Mouse (Mus musculus) forebrain, embryonic 13.5 days (tissue): ENCODE data around the gene 4933415A04Rik. TPM values are rescaled to one million over a fixed set of nuclear protein-coding genes. Genes with fewer than 3 reads are reported as not detected.
A peak's percentile ranks its signal among the peaks of the same experiment; 100 is the strongest.

Experiments used
- ATAC-seq: fragments of 200-750 bp; cut with Nextera tagmentation; 2 replicates; pipeline ENCODE4 v1.8.0; 2017
- H3K27ac ChIP-seq: fragments of 300-500 bp; sonication (generic); 2 replicates; pipeline ENCODE4 v1.5.1; 2015; ENCODE audit warnings: inconsistent platforms, mild to moderate bottlenecking, moderate library complexity
- H3K27me3 ChIP-seq: fragments of 300-500 bp; sonication (generic); 2 replicates; pipeline ENCODE4 v1.6.1; 2015; ENCODE audit warnings: mild to moderate bottlenecking, inconsistent platforms
- H3K36me3 ChIP-seq: fragments of 300-500 bp; sonication (generic); 2 replicates; pipeline ENCODE4 v1.6.1; 2015; ENCODE audit warnings: mild to moderate bottlenecking, inconsistent platforms; ENCODE audit not compliant: poor library complexity, severe bottlenecking
- H3K4me1 ChIP-seq: fragments of 300-500 bp; sonication (generic); 2 replicates; pipeline ENCODE4 v1.6.1; 2015; ENCODE audit warnings: inconsistent platforms
- H3K4me2 ChIP-seq: fragments of 300-500 bp; sonication (generic); 2 replicates; pipeline ENCODE4 v1.6.1; 2015; ENCODE audit warnings: inconsistent platforms, mild to moderate bottlenecking, moderate library complexity
- H3K4me3 ChIP-seq: fragments of 300-500 bp; sonication (generic); 2 replicates; pipeline ENCODE4 v1.5.1; 2015; ENCODE audit warnings: mild to moderate bottlenecking, inconsistent platforms
- H3K9ac ChIP-seq: fragments of 300-500 bp; sonication (generic); 2 replicates; pipeline ENCODE4 v1.6.1; 2015; ENCODE audit warnings: mild to moderate bottlenecking, inconsistent platforms
- H3K9me3 ChIP-seq: fragments of 300-500 bp; sonication (generic); replicated peaks from 2 replicates; pipeline ENCODE4 v1.6.1; 2016; ENCODE audit warnings: inconsistent platforms
- WGBS: fragments of 180-500 bp; shearing (Covaris S2); methylation state at CpG from one replicate; pipeline ENCODE4 v1.1.7; 2015; 5-methylcytosine and 5-hydroxymethylcytosine counted together
- polyA plus RNA-seq: library from polyadenylated mRNA; unstranded; fragments of >200 nt; fragmentation: Nextera tagmentation; extraction: Ambion mirVana; gene quantifications from 2 replicates; pipeline ENCODE4 v1.2.1, GENCODE M21; 2015

Gene 4933415A04Rik
- polyA plus RNA-seq, 1 experiment from 2014 or later: 4.8 TPM

GRCm38 (mm10) chr11:43617924-43618323 lies 31.1 kb downstream of the 4933415A04Rik start:
- no peaks in the 10 kb centered on the region; the same call in 1 of the 2 replicates for H3K9me3 ChIP-seq
- H3K4me3 ChIP-seq: no peak overlapping the region
- no peaks in the 10 kb centered on the region for H3K27me3 ChIP-seq
- peaks cover 7% of the 10 kb centered on the region for H3K4me1 ChIP-seq
- WGBS: 45% methylated on average over 5 of the region's 5 CpGs
- no peak overlapping the region for H3K9ac ChIP-seq
- 0 out of 2 replicates have a peak, but pooled peaks have one; percentile 22 for ATAC-seq
- H3K4me2 ChIP-seq: no peak overlapping the region
- H3K36me3 ChIP-seq: no peaks in the 10 kb centered on the region
- no peak overlapping the region; the same call in 1 of the 2 replicates for H3K27ac ChIP-seq

GRCm38 (mm10) chr11:43618403-43618802 lies 31.6 kb downstream of the 4933415A04Rik start:
- H3K4me2 ChIP-seq: no peak overlapping the region
- no peak overlapping the region for H3K4me3 ChIP-seq
- peaks cover 6% of the 10 kb centered on the region for H3K4me1 ChIP-seq
- H3K27me3 ChIP-seq: no peaks in the 10 kb centered on the region
- 55% methylated on average over 7 of the region's 7 CpGs for WGBS
- ATAC-seq: peak; percentile 71
- H3K36me3 ChIP-seq: no peaks in the 10 kb centered on the region
- no peak overlapping the region; the same call in 1 of the 2 replicates for H3K27ac ChIP-seq
- H3K9me3 ChIP-seq: no peaks in the 10 kb centered on the region; the same call in 1 of the 2 replicates
- no peak overlapping the region for H3K9ac ChIP-seq

- no peak overlapping the region for H3K4me3 ChIP-seq
- H3K27me3 ChIP-seq: no peaks in the 10 kb centered on the region
- WGBS: 88% methylated on average over 5 of the region's 5 CpGs
- no peak overlapping the region for H3K9ac ChIP-seq
- ATAC-seq: no peak
- no peaks in the 10 kb centered on the region for H3K36me3 ChIP-seq
- no peaks in the 10 kb centered on the region for H3K9me3 ChIP-seq
- H3K4me2 ChIP-seq: no peak overlapping the region
- H3K4me1 ChIP-seq: peaks cover 15% of the 10 kb centered on the region
- H3K27ac ChIP-seq: no peak overlapping the region
Measured at GRCm38 (mm10) chr11:43621769-43622168, 34.9 kb downstream of the 4933415A04Rik start.

GRCm38 (mm10) chr11:43624341-43624740 lies 37.5 kb downstream of the 4933415A04Rik start:
- Histone ChIP-seq H3K27me3 (no peaks in the 10 kb centered on the region), H3K4me3 (no peak overlapping the region), H3K4me2 (no peak overlapping the region), H3K27ac (no peak overlapping the region), H3K9me3 (no peaks in the 10 kb centered on the region), H3K36me3 (no peaks in the 10 kb centered on the region), H3K9ac (no peak overlapping the region), H3K4me1 (peaks cover 16% of the 10 kb centered on the region)
- ATAC-seq: no peak
- WGBS: 100% methylated on average over 1 of the region's 1 CpGs

- H3K27ac ChIP-seq: peak overlapping the region; percentile 19; the same call in 1 of the 2 replicates
- peaks cover 16% of the 10 kb centered on the region for H3K4me1 ChIP-seq
- 6% methylated on average over 12 of the region's 12 CpGs for WGBS
- H3K9me3 ChIP-seq: no peaks in the 10 kb centered on the region
- peak overlapping the region; percentile 51 for H3K4me2 ChIP-seq
- peak; percentile 68 for ATAC-seq
- no peaks in the 10 kb centered on the region for H3K36me3 ChIP-seq
- no peaks in the 10 kb centered on the region for H3K27me3 ChIP-seq
- H3K4me3 ChIP-seq: 0 out of 2 replicates have a peak overlapping the region, but pooled peaks have one; percentile 3
- H3K9ac ChIP-seq: peak overlapping the region; percentile 52
Measured at GRCm38 (mm10) chr11:43626300-43626926, 39.6 kb downstream of the 4933415A04Rik start.

- Histone ChIP-seq H3K9ac (peak overlapping the region; percentile 52; the same call in 1 of the 2 replicates), H3K4me3 (0 out of 2 replicates have a peak overlapping the region, but pooled peaks have one; percentile 3), H3K4me1 (peaks cover 16% of the 10 kb centered on the region), H3K4me2 (peak overlapping the region; percentile 51), H3K9me3 (no peaks in the 10 kb centered on the region), H3K27ac (peak overlapping the region; percentile 19; the same call in 1 of the 2 replicates), H3K27me3 (no peaks in the 10 kb centered on the region), H3K36me3 (no peaks in the 10 kb centered on the region)
- 31% methylated on average over 18 of the region's 18 CpGs for WGBS
- ATAC-seq: peak; percentile 23; the same call in 1 of the 2 replicates
Measured at GRCm38 (mm10) chr11:43626927-43627645, 40.2 kb downstream of the 4933415A04Rik start.

GRCm38 (mm10) chr11:43631645-43632044 lies 44.8 kb downstream of the 4933415A04Rik start:
- H3K27me3 ChIP-seq: 0 out of 2 replicates have a peak, but pooled peaks cover 3% of the 10 kb centered on the region
- H3K27ac ChIP-seq: no peak overlapping the region
- ATAC-seq: no peak
- no peaks in the 10 kb centered on the region for H3K9me3 ChIP-seq
- no peak overlapping the region for H3K4me2 ChIP-seq
- H3K36me3 ChIP-seq: no peaks in the 10 kb centered on the region
- H3K9ac ChIP-seq: no peak overlapping the region
- 90% methylated on average over 9 of the region's 9 CpGs for WGBS
- H3K4me3 ChIP-seq: no peak overlapping the region
- H3K4me1 ChIP-seq: peaks cover 18% of the 10 kb centered on the region

GRCm38 (mm10) chr11:43632566-43632965 lies 45.7 kb downstream of the 4933415A04Rik start:
- H3K27ac ChIP-seq: no peak overlapping the region
- no peaks in the 10 kb centered on the region for H3K36me3 ChIP-seq
- WGBS: 64% methylated on average over 4 of the region's 4 CpGs

GRCm38 (mm10) chr11:43633165-43633564 lies 46.3 kb downstream of the 4933415A04Rik start:
- no peak overlapping the region for H3K4me2 ChIP-seq
- 81% methylated on average over 6 of the region's 6 CpGs for WGBS
- no peaks in the 10 kb centered on the region for H3K36me3 ChIP-seq
- peaks cover 9% of the 10 kb centered on the region for H3K4me1 ChIP-seq
- H3K27ac ChIP-seq: no peak overlapping the region
- H3K9ac ChIP-seq: no peak overlapping the region
- H3K4me3 ChIP-seq: no peak overlapping the region
- ATAC-seq: no peak; the same call in 1 of the 2 replicates
- 0 out of 2 replicates have a peak, but pooled peaks cover 3% of the 10 kb centered on the region for H3K27me3 ChIP-seq
- no peaks in the 10 kb centered on the region for H3K9me3 ChIP-seq

More at GRCm38 (mm10) chr11:43632566-43632965, 45.7 kb downstream of the 4933415A04Rik start:
- Histone ChIP-seq H3K4me3 (no peak overlapping the region), H3K4me1 (peaks cover 9% of the 10 kb centered on the region), H3K9me3 (no peaks in the 10 kb centered on the region), H3K27me3 (0 out of 2 replicates have a peak, but pooled peaks cover 3% of the 10 kb centered on the region), H3K9ac (no peak overlapping the region), H3K4me2 (no peak overlapping the region)
- no peak for ATAC-seq

- Histone ChIP-seq H3K4me3 (no peak overlapping the region), H3K9ac (no peak overlapping the region)
Measured at GRCm38 (mm10) chr11:43633658-43634401, 47.0 kb downstream of the 4933415A04Rik start.

GRCm38 (mm10) chr11:43636761-43637160 lies 49.9 kb downstream of the 4933415A04Rik start:
- Histone ChIP-seq H3K4me3 (no peak overlapping the region), H3K36me3 (no peaks in the 10 kb centered on the region), H3K4me2 (no peak overlapping the region), H3K4me1 (peaks cover 9% of the 10 kb centered on the region), H3K9me3 (no peaks in the 10 kb centered on the region), H3K9ac (no peak overlapping the region), H3K27ac (no peak overlapping the region), H3K27me3 (0 out of 2 replicates have a peak, but pooled peaks cover 3% of the 10 kb centered on the region)
- no peak for ATAC-seq
- 83% methylated on average over 4 of the region's 4 CpGs for WGBS

More at GRCm38 (mm10) chr11:43633658-43634401, 47.0 kb downstream of the 4933415A04Rik start:
- no peaks in the 10 kb centered on the region for H3K9me3 ChIP-seq
- WGBS: 30% methylated on average over 19 of the region's 19 CpGs
- H3K27me3 ChIP-seq: 0 out of 2 replicates have a peak, but pooled peaks cover 3% of the 10 kb centered on the region
- H3K36me3 ChIP-seq: no peaks in the 10 kb centered on the region
- H3K4me1 ChIP-seq: peaks cover 9% of the 10 kb centered on the region
- peak overlapping the region; percentile 37; the same call in 1 of the 2 replicates for H3K4me2 ChIP-seq
- ATAC-seq: peak; percentile 66
- no peak overlapping the region; the same call in 1 of the 2 replicates for H3K27ac ChIP-seq
